Mouse (Mus musculus) brown adipose tissue, adult 24 weeks (tissue): ENCODE data around the gene Hras. TPM values are rescaled to one million over a fixed set of nuclear protein-coding genes. Genes with fewer than 3 reads are reported as not detected.

ENCODE experiments used
- H3K27ac ChIP-seq: fragments of 200-500 bp; replicated peaks from 2 replicates; pipeline ENCODE4 v1.5.1; 2012; ENCODE audit warnings: low read depth, mild to moderate bottlenecking, low read length
- H3K4me1 ChIP-seq: fragments of 200-500 bp; 2 replicates; pipeline ENCODE4 v1.6.1; 2012; ENCODE audit warnings: low read length, mixed read lengths; ENCODE audit not compliant: control insufficient read depth, insufficient read depth, insufficient read length
- H3K4me3 ChIP-seq: fragments of 200-500 bp; 2 replicates; pipeline ENCODE4 v1.5.1; 2012; ENCODE audit warnings: low read depth, mild to moderate bottlenecking, low read length, moderate library complexity; ENCODE audit not compliant: insufficient read depth
- polyA plus RNA-seq: library from polyadenylated mRNA; stranded (reverse); fragments of >200 nt; gene quantifications from 2 replicates; pipeline ENCODE4 v1.2.4, GENCODE M21; 2012; ENCODE audit not compliant: missing spikeins, insufficient read depth, insufficient read length

Hras gene
- 72.6 and 86.6 TPM in 2 replicates for polyA plus RNA-seq

DNA sequence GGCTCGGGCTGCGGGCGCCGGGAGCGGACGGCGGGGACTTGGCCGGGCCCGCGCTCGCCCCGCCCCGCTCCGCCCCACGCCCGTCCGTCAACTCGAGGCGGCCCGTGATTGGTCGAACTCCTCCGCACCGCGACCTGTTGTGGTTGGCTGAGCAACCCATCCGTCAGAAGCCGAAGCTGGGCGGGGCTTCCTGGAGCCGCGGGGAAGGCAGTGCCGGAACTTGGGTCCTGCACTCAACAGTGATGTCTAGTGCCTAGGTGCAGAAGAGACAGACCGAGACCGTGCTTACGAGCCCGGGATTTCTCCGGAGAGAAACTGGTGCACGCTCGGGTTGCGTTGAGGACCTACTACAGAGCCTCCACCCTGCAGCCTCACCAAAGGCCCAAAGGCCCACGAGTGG, at the start of gene Hras, which contains the start of gene Lrrc56:
Gene Hras (minus strand): TSS at position 58 of the 400 bp plus-strand sequence.
Gene Lrrc56 (plus strand): TSS at position 210 of the 400 bp plus-strand sequence.
- Histone ChIP-seq H3K4me1 (peaks cover 17% of the 10 kb centered on the region), H3K4me3 (peak within 1 kb of the TSS; percentile 99), H3K27ac (peak within 1 kb of the TSS; percentile 46)

DNA sequence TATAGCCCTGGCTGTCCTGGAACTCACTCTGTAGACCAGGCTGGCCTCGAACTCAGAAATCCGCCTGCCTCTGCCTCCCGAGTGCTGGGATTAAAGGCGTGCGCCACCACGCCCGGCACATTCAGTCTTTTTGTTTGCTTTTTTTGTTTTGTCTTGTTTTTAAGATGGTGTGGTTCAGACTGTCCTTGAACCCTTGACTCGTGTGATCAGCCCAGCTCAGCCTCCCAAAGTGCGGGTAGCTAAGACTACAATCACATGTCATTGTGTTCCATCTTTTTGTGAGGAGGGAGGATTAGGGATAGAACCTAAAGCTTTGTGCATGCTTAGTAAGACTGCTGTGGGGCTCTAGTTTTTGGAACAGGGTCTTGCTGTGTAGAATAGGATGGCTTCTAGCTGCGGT, 37.7 kb upstream of the Hras start:
- Histone ChIP-seq H3K27ac (no peak overlapping the region), H3K4me1 (peaks cover 9% of the 10 kb centered on the region), H3K4me3 (no peak overlapping the region)

DNA sequence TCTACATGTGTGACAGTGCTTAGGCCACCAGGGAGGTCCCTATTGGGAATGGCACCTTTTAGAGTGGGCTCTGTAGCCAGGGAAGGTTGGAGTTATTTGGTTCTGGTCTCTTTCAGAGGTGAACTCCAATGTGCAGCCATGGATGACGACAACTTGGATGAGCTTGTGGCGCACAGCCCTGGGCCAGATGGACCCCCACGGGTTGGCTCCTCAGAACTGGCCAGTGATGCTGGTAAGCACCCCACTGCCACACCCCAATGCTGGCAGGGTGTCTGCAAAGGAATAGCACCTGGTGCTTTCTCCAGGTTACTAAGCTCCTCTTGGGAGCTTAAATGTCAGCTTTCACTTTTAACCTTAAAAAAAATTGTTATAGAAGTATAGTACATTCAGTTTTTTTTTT, 37.3 kb upstream of the Hras start:
- peaks cover 9% of the 10 kb centered on the region for H3K4me1 ChIP-seq
- H3K27ac ChIP-seq, result no peak overlapping the region

DNA sequence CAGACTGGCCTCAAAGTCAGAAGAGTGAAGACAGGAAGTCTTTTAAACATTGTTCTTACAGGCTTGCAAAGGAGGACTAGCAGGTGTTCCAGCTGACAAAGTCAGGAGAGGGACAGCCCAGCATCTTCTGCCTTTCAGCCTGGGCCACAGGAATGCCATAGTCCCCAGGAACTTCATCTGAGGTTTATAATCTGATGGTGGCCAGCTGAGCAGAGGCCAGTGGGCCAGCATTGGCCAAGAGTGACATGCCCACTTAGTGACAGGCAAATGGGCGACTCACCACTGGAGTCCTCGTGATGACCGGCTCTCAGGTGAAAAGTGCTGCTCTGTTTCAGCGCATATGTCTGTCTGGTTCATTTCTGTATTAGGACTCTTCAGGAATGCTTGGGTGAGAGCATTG, 36.8 kb upstream of the Hras start:
- no peak overlapping the region for H3K27ac ChIP-seq
- H3K4me1 ChIP-seq, result peaks cover 9% of the 10 kb centered on the region
- H3K4me3 ChIP-seq, result no peak overlapping the region

More for the DNA sequence above, 37.3 kb upstream of the Hras start:
- H3K4me3 ChIP-seq, result no peak overlapping the region

DNA sequence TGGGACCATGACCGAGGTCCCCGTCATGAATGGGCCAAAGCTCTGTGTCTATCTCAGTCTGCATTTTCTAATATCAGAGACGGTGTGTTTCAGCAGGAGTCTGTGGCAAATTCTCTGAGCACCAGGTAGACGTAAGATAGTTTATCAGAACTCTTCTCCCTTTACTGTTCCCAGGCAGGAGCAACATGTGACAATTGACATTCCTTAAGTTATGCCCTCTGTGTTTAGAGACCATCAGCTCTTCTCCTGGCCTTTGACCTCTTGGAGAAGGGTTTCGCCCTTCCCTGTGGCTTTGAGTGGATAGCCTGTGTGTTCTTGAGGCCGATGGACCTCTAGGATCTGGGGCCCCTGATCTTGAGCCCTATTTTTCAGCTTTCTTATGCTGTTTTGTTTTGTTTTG, 35.9 kb upstream of the Hras start:
- Histone ChIP-seq H3K4me3 (peak overlapping the region; percentile 83), H3K27ac (0 out of 2 replicates have a peak overlapping the region, but pooled peaks have one; percentile 19), H3K4me1 (peaks cover 9% of the 10 kb centered on the region)

DNA sequence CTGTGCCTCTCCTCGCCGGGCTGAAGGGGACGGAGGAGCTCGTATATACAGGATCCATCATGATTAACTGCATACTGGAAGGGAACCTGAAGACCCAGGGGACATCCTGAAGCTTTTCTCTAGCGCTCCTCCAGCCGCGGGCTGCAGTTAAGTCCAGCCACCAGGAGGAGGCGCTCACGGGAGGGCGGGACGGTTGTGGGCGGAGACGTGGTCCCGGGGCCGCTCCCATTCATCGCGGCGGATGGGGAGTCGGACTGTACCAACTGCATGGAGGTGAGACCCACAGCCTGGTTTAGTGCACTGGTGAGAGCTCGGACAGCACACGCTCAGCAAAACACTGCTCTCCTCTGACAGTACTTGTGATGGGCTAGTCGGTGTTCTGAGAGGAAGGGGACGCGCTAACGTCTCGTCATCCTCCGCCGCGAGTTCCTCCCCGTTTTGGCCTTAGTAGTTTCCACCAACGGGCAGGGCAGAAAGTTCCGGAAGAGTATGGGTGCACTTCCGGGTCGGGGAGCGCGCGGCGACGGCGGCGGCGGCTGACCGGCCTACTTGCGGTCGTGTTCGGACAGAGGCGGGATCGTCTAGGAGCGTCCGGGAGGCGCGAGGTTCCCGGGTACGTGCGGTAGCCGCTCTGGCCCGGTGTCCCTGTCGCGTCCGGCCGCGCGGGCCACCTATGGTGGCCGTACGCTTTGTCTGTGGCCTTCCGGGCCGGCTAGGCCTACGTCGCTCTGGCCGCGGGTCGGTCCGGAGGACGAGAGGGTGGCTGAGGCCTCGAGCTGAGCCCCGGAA, 34.7 kb upstream of the Hras start, which contains the start of gene Phrf1:
Gene Phrf1 (plus strand): TSS at position 506 of the 789 bp plus-strand sequence.
- Histone ChIP-seq H3K27ac (peak within 1 kb of the TSS; percentile 97), H3K4me1 (peaks cover 9% of the 10 kb centered on the region), H3K4me3 (peak within 1 kb of the TSS; percentile 83)

DNA sequence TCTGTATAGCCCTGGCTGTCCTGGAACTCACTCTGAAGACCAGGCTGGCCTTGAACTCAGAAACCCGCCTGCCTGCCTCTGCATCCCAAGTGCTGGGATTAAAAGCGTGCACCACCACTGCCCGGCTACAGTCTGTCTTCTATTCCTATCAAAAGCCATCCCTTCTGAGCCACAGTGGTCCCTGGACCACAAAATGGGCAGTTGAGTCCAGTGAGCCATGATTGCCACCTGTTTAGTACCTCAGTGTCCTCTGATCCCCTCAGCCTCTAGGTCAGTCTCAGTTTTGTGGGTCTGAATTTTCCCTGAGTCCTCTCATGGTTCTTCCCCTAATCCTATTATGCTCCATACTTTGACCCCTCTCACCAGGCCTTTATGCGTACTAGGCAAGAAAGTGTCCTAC, 34.0 kb upstream of the Hras start:
- Histone ChIP-seq H3K4me1 (peaks cover 11% of the 10 kb centered on the region), H3K27ac (no peak overlapping the region), H3K4me3 (no peak overlapping the region)

DNA sequence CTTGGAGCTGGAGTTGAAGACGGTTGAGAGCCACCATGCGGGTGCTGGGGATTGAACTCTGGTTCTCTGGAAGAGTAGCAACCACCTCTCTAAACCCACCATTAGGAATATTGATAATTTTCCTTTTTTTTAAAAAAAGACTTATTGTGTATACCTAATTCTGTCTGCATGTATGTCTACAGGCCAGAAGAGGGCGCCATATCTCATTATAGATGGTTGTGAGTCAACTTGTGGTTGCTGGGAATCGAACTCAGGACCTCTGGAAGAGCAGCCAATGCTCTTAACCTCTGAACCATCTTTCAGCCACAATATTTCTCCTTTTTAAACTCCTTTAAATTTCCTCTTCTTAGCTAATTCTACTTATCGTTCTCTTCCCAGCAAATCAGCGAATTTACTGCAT, 32.7 kb upstream of the Hras start:
- no peak overlapping the region for H3K4me3 ChIP-seq
- no peak overlapping the region for H3K27ac ChIP-seq
- H3K4me1 ChIP-seq, result peaks cover 19% of the 10 kb centered on the region

DNA sequence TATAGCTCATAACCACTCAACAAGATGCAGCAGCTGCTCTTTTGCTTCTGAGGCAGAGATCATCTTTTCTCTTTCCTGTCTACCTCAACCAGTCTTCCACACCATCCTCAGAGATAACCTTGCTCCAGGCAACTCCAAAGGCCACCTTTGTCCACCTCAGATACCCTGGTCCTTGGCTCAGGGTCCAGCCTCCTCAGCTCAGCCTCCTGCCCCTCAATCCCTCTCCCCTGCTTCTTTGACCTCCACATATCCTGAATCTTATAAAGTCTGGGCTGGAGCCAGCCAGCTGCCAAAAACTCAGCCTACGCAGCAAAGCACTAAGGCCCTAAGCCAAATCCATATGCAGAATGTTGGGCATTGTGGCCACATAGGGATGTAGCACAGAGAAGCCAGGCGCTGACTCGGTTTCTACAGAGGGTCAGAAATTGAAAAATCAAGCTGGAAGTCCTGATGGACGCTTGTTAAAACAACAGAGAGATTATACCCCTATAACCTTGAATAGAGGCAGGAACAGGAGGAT, 29.0 kb upstream of the Hras start:
- no peak overlapping the region for H3K4me3 ChIP-seq
- no peak overlapping the region for H3K27ac ChIP-seq
- peaks cover 9% of the 10 kb centered on the region for H3K4me1 ChIP-seq

DNA sequence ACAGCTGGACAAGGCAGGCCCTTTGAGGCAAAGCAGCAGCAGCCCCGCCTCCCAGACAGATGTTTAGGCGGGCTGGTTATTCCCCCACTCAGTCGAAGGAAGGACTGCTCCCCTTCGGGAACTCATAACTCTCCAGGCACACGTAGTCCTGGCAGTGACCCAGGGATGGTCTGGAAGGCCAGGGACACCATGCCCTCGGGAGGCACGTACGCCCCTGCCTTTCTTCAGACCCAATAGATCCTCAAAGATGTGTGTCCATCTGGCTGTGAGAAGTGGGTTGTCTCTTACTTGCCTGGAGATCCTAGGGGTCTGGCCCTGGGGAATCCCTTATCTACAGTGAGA, 28.3 kb upstream of the Hras start:
- Histone ChIP-seq H3K4me3 (peak overlapping the region; percentile 37), H3K27ac (no peak overlapping the region; the same call in 1 of the 2 replicates)

DNA sequence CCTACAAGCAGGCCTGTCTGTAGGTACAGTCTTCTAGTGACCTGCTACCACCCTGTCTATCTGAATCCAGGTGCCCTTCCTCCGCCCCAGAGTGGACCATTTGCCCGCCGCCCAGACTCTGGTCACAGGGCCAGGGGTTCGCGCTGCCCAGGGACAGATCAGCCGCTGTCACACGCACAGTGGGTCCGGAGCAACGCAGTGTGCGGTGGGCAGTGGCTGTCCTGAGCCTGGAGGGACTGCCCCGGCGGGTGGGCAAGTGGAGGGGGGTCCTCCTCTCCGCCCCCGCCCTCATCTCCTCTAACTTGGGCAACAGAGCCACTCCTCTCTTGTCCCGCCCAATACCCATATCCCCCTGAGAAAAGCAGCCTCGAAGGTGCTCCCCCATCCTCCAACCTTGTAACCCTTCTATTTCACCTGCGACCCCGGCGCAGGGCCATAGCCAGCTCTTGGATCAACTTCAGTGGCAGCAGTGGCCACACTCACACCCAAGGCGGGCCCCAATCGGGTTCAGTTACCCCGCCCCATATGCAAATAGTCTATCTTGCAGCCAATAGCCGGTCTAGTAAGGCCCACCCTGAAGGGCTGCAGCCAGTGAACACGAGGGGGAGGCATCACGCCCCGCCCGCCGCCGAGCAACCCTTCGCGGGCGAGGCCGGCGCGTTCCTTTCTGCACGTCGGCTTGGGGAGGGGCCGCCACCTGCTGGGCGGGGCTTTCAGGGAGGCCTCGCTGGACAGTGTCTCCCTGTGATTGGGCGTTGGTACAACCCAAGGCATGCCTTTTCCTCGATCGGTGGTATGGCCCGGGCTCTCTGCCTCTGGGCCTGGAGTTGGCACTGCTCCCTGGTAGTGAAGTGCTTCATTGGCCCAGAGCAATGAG, 27.7 kb upstream of the Hras start:
- Histone ChIP-seq H3K4me1 (peaks cover 13% of the 10 kb centered on the region), H3K4me3 (peak overlapping the region; percentile 43), H3K27ac (no peak overlapping the region)

More for the DNA sequence above, 28.3 kb upstream of the Hras start:
- H3K4me1 ChIP-seq, result peaks cover 9% of the 10 kb centered on the region

DNA sequence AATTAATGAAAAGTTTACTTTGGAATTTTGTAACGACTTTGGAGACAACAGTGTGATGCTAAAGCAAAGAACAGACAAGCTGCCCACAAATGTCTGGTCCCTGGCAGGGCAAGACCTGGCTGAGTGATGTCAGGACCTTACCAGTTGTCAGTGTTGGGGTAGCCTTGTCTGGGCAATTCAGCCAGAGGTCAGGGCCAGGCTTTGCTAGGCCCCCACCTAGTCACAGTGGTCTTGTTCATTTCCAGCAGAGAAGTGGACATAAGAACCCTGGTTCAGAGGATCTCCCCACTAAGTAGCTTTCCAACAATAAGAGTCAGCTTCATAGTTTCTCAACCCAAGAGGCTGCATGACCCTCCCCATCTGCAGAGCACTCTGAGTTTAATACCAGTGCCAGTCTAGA, 26.6 kb upstream of the Hras start:
- Histone ChIP-seq H3K4me3 (no peak overlapping the region), H3K27ac (no peak overlapping the region), H3K4me1 (peaks cover 14% of the 10 kb centered on the region)

DNA sequence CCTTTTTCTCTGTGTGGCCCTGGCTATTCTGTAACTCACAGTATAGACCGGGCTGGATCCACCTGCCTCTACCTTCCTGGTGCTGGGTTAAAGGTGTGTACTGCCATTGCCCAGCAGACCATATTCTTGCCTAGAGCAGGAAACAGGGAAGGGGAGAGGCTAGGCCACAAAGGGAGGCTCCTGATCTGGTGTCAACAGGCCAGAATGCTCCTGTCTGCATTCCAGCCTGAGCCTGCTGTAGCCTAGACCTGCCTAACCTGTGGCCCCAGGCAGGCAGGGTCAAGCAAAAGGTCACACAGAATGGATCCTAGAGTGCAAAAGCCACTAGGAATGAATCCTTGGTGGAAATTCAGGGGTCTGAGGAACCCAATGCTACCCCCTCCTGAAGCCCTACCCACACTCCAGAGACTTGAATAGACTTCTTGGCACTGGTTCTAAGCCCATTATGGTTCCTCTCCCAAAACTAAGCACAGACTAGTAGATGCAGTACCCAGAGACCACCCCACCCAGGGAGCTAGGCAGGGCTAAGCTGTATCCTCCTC, 25.8 kb upstream of the Hras start:
- Histone ChIP-seq H3K27ac (no peak overlapping the region), H3K4me3 (no peak overlapping the region), H3K4me1 (peaks cover 14% of the 10 kb centered on the region)

DNA sequence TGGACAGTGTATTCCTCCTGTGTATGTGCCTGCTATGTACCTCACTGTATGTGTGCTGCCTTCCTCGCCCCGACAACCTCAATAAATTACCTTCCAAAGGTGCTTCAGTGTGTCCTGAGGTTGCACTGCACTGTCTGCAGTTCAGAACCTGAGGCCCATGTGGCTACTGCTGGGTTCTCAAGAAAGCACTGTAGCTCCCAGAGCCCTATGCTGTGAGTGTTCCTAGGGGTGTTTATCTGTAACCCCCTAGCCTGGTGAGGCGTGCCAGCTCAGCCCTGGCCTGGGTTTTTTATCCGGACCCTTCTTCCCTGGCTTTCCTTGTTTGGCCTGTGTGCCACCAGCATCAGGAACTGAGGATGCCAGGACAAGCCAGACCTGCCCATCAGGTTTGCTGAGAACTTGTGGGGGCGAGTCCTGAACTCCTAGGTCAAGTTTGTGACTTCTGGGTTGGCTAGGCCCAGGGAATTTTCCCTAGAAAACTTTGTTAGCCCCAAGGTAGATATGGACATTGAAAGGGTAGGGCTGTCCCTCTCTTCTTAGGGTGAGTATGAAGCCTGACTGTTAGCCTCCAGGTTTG, 24.8 kb upstream of the Hras start:
- H3K4me1 ChIP-seq, result peaks cover 14% of the 10 kb centered on the region
- H3K27ac ChIP-seq, result no peak overlapping the region
- H3K4me3 ChIP-seq, result no peak overlapping the region

DNA sequence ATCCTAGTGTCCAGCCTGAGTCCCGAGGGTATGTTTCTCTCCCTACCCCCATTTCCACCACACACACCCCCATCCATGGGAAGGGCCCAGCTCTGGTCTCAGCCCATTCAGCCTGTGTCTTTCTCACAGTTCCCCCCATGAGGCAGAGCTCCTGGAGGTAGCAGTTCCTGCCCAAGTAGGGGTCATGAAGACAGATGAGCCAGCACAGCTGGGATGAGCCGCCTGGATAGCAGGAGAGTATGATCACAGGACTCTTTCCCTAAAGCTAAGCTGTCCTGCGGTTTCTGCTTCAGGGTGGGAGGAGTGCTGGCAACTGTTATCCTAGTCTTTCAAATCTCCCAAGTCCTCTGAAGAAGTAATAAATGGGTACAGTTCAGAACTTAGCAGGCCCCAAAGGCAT, 24.3 kb upstream of the Hras start:
- Histone ChIP-seq H3K4me1 (peaks cover 14% of the 10 kb centered on the region), H3K27ac (no peak overlapping the region), H3K4me3 (no peak overlapping the region)
